Mouse (Mus musculus) hindbrain, embryonic 14.5 days (tissue): ENCODE measurements at regions not wholly inside any gene's neighbourhood (a gene's known extent, or its start where the extent isn't known, plus 50 kb on each side); places are given as distances from the start of the nearest gene placed in this dataset.

Experiments used
- ATAC-seq: fragments of 200-750 bp; cut with Nextera tagmentation; 2 replicates; pipeline ENCODE4 v1.8.0; 2017; ENCODE audit warnings: moderate number of reproducible peaks, mild to moderate bottlenecking, moderate TSS enrichment, moderate library complexity; ENCODE audit not compliant: low FRiP score
- DNase-seq: peaks from one replicate; pipeline ENCODE4 v3.0.0-alpha.2; 2015; ENCODE audit warnings: low spot score
- H3K27ac ChIP-seq: fragments of 300-500 bp; sonication (generic); 2 replicates; pipeline ENCODE4 v1.5.1; 2014; ENCODE audit warnings: mild to moderate bottlenecking, moderate library complexity
- H3K27me3 ChIP-seq: fragments of 300-500 bp; sonication (generic); 2 replicates; pipeline ENCODE4 v1.6.1; 2014; ENCODE audit warnings: mild to moderate bottlenecking, low read length, mixed read lengths; ENCODE audit not compliant: control insufficient read depth, insufficient read depth
- H3K36me3 ChIP-seq: fragments of 300-500 bp; sonication (generic); replicated peaks from 2 replicates; pipeline ENCODE4 v1.6.1; 2014; ENCODE audit not compliant: control insufficient read depth, insufficient read depth
- H3K4me1 ChIP-seq: fragments of 300-500 bp; sonication (generic); replicated peaks from 2 replicates; pipeline ENCODE4 v1.6.1; 2014; ENCODE audit warnings: antibody characterized with exemption, low read length, mixed read lengths; ENCODE audit not compliant: control insufficient read depth, insufficient read depth
- H3K4me2 ChIP-seq: fragments of 300-500 bp; sonication (generic); replicated peaks from 2 replicates; pipeline ENCODE4 v1.6.1; 2014; ENCODE audit warnings: mild to moderate bottlenecking, moderate library complexity
- H3K4me3 ChIP-seq: fragments of 300-500 bp; sonication (generic); replicated peaks from 2 replicates; pipeline ENCODE4 v1.5.1; 2014; ENCODE audit warnings: mild to moderate bottlenecking, low read length
- H3K9ac ChIP-seq: fragments of 300-500 bp; sonication (generic); 2 replicates; pipeline ENCODE4 v1.6.1; 2014
- H3K9me3 ChIP-seq: fragments of 300-500 bp; sonication (generic); 2 replicates; pipeline ENCODE4 v1.6.1; 2016; ENCODE audit warnings: low read length; ENCODE audit not compliant: control insufficient read depth
- WGBS: fragments of 180-500 bp; shearing (Covaris S2); extraction: QIAGEN DNeasy Blood & Tissue Kit; methylation state at CpG from one replicate; pipeline ENCODE4 v1.1.7; 2014; 5-methylcytosine and 5-hydroxymethylcytosine counted together

- Histone ChIP-seq H3K9me3 (no peaks in the 10 kb centered on the region), H3K36me3 (no peaks in the 10 kb centered on the region), H3K27me3 (peaks cover 19% of the 10 kb centered on the region), H3K27ac (no peak overlapping the region), H3K4me1 (0 out of 2 replicates have a peak, but pooled peaks cover 2% of the 10 kb centered on the region), H3K9ac (no peak overlapping the region), H3K4me2 (no peak overlapping the region), H3K4me3 (no peak overlapping the region)
- ATAC-seq (no peak), DNase-seq (no peak)
- 71% methylated on average over 1 of the region's 1 CpGs for WGBS
These were observed 119.8 kb upstream of the Foxn2 start for GRCm38 (mm10) chr17:88320686-88321085.

GRCm38 (mm10) chr17:88325326-88325909 is 115.1 kb upstream of the Foxn2 start:
- Histone ChIP-seq H3K27ac (no peak overlapping the region), H3K9ac (no peak overlapping the region), H3K36me3 (no peaks in the 10 kb centered on the region), H3K4me1 (peaks cover 29% of the 10 kb centered on the region), H3K27me3 (peaks cover 19% of the 10 kb centered on the region), H3K4me2 (no peak overlapping the region), H3K9me3 (peaks cover 4% of the 10 kb centered on the region; the same call in 1 of the 2 replicates), H3K4me3 (no peak overlapping the region)
- ATAC-seq = peak; percentile 63
- WGBS = 18% methylated on average over 14 of the region's 14 CpGs
- DNase-seq = no peak

- Histone ChIP-seq H3K4me3 (no peak overlapping the region), H3K27ac (no peak overlapping the region), H3K4me2 (no peak overlapping the region), H3K4me1 (peaks cover 29% of the 10 kb centered on the region), H3K27me3 (peaks cover 19% of the 10 kb centered on the region), H3K9me3 (peaks cover 5% of the 10 kb centered on the region; the same call in 1 of the 2 replicates), H3K9ac (no peak overlapping the region), H3K36me3 (no peaks in the 10 kb centered on the region)
- DNase-seq (peak; percentile 42), ATAC-seq (peak; percentile 69; the same call in 1 of the 2 replicates)
- 7% methylated on average over 12 of the region's 12 CpGs for WGBS
These were observed 114.4 kb upstream of the Foxn2 start for GRCm38 (mm10) chr17:88325910-88326739.

- no peak for DNase-seq
These were observed 113.8 kb upstream of the Foxn2 start for GRCm38 (mm10) chr17:88326740-88327123.

DNA sequence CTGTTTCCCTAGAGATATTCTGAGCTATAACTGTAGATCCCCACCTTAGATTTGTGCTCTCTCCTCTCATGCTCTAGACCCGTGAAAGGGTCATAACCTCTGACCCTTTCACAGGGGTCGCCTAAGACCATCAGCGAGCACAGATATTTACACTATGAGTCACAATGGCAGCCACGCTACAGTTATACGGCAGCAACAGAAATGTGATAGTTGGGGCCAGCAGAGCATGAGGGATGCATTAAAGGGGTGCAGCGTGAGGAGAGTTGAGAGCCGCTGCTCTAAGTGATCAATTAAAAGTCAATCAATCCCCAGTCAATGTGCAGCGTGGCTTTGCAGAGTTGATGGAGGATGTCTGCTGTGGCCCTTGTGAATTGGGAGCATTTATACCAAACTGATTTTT is 112.7 kb upstream of the Foxn2 start:
- no peak overlapping the region for H3K4me2 ChIP-seq
- no peak for DNase-seq
- 23% methylated on average over 8 of the region's 8 CpGs for WGBS
- peaks cover 29% of the 10 kb centered on the region for H3K4me1 ChIP-seq
- no peak overlapping the region for H3K27ac ChIP-seq
- H3K4me3 ChIP-seq = no peak overlapping the region
- ATAC-seq = no peak
- H3K9me3 ChIP-seq = peaks cover 5% of the 10 kb centered on the region; the same call in 1 of the 2 replicates
- H3K27me3 ChIP-seq = peaks cover 8% of the 10 kb centered on the region; the same call in 1 of the 2 replicates
- no peaks in the 10 kb centered on the region for H3K36me3 ChIP-seq
- no peak overlapping the region for H3K9ac ChIP-seq

More at GRCm38 (mm10) chr17:88326740-88327123, 113.8 kb upstream of the Foxn2 start:
- Histone ChIP-seq H3K4me3 (no peak overlapping the region), H3K27ac (no peak overlapping the region), H3K9ac (no peak overlapping the region), H3K27me3 (peaks cover 19% of the 10 kb centered on the region), H3K9me3 (peaks cover 5% of the 10 kb centered on the region; the same call in 1 of the 2 replicates), H3K36me3 (no peaks in the 10 kb centered on the region), H3K4me2 (no peak overlapping the region), H3K4me1 (peaks cover 29% of the 10 kb centered on the region)
- ATAC-seq = no peak
- 35% methylated on average over 4 of the region's 4 CpGs for WGBS

- ATAC-seq (no peak), DNase-seq (no peak)
- H3K9ac ChIP-seq = 0 out of 2 replicates have a peak overlapping the region, but pooled peaks have one; percentile 13
- H3K9me3 ChIP-seq = peaks cover 5% of the 10 kb centered on the region; the same call in 1 of the 2 replicates
- peaks cover 2% of the 10 kb centered on the region; the same call in 1 of the 2 replicates for H3K27me3 ChIP-seq
- WGBS = 7% methylated on average over 8 of the region's 8 CpGs
- 0 out of 2 replicates have a peak overlapping the region, but pooled peaks have one; percentile 11 for H3K4me2 ChIP-seq
- no peak overlapping the region for H3K4me3 ChIP-seq
- H3K27ac ChIP-seq = no peak overlapping the region; the same call in 1 of the 2 replicates
- H3K36me3 ChIP-seq = no peaks in the 10 kb centered on the region
- H3K4me1 ChIP-seq = peaks cover 29% of the 10 kb centered on the region
These were observed 111.7 kb upstream of the Foxn2 start for GRCm38 (mm10) chr17:88328807-88329206.

DNA sequence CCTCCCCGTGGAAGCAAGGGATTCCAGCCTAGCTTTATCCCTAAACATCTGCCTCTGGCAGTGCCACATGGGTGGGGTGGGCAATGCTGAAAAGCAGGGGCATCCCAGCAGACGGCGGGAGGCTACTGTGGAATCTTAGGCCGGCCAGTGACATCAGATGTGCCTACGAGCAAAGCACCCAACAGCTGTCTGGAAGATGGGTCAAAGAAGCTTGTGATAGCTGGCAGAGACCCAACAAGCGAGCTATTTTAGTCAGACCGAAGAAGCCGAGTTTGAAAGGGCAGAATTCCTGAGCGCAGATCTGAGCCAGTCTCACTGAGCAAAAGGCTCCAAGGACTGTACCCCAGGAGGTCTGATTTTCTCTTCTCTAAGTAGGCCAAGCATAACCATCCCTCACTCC is 110.8 kb upstream of the Foxn2 start:
- H3K4me2 ChIP-seq = no peak overlapping the region
- H3K27ac ChIP-seq = no peak overlapping the region
- no peak overlapping the region for H3K4me3 ChIP-seq
- 64% methylated on average over 9 of the region's 9 CpGs for WGBS
- no peak for ATAC-seq
- peaks cover 29% of the 10 kb centered on the region for H3K4me1 ChIP-seq
- peaks cover 5% of the 10 kb centered on the region; the same call in 1 of the 2 replicates for H3K9me3 ChIP-seq
- no peaks in the 10 kb centered on the region for H3K27me3 ChIP-seq
- H3K36me3 ChIP-seq = no peaks in the 10 kb centered on the region
- DNase-seq = peak; percentile 37
- H3K9ac ChIP-seq = no peak overlapping the region

- DNase-seq = no peak
- WGBS = 82% methylated on average over 2 of the region's 2 CpGs
These were observed 110.4 kb upstream of the Foxn2 start for GRCm38 (mm10) chr17:88330129-88330528.

DNA sequence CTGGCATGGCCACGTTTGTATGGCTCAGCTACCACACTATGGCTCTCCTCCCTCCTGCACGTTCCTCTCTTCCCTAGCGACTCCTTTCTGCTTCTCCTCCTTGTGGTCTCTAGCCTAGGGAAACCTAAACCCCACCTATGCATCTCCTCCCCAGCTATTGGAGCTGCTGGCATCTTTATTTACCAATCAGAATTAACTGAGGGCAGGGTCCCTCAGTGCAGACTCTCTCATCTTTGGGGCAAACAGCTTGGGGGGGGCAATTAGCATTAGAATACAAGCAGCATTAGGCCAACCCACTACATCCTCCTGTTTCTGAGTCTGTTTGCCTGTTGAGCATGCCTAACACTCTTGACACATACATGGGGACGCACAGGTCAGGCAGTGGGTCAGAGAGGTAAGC is 106.7 kb upstream of the Foxn2 start:
- Histone ChIP-seq H3K27ac (no peak overlapping the region), H3K27me3 (no peaks in the 10 kb centered on the region), H3K4me3 (no peak overlapping the region), H3K9ac (no peak overlapping the region), H3K4me2 (no peak overlapping the region), H3K9me3 (peaks cover 5% of the 10 kb centered on the region; the same call in 1 of the 2 replicates), H3K4me1 (peaks cover 4% of the 10 kb centered on the region), H3K36me3 (no peaks in the 10 kb centered on the region)
- DNase-seq (no peak), ATAC-seq (no peak)
- 44% methylated on average over 4 of the region's 4 CpGs for WGBS

More at GRCm38 (mm10) chr17:88330129-88330528, 110.4 kb upstream of the Foxn2 start:
- Histone ChIP-seq H3K9ac (no peak overlapping the region), H3K36me3 (no peaks in the 10 kb centered on the region), H3K4me1 (peaks cover 29% of the 10 kb centered on the region), H3K4me3 (no peak overlapping the region), H3K4me2 (no peak overlapping the region), H3K27me3 (no peaks in the 10 kb centered on the region), H3K9me3 (peaks cover 5% of the 10 kb centered on the region; the same call in 1 of the 2 replicates), H3K27ac (no peak overlapping the region)
- ATAC-seq = no peak
